Mouse (Mus musculus) testis, adult 2 months (tissue): ENCODE data around the gene Erich4.

Experiments used
- CTCF ChIP-seq: fragments of 200-500 bp; IDR thresholded peaks from 2 replicates; pipeline ENCODE4 v1.5.1; 2012; ENCODE audit warnings: low read depth, mild to moderate bottlenecking, inconsistent platforms, low read length, moderate library complexity; ENCODE audit not compliant: control insufficient read depth, insufficient read depth, insufficient replicate concordance
- POLR2A ChIP-seq: fragments of 200-500 bp; IDR thresholded peaks from 2 replicates; pipeline ENCODE4 v1.6.1; 2012; ENCODE audit warnings: low read depth, mild to moderate bottlenecking, inconsistent platforms, low read length, moderate library complexity; ENCODE audit not compliant: control insufficient read depth

DNA sequence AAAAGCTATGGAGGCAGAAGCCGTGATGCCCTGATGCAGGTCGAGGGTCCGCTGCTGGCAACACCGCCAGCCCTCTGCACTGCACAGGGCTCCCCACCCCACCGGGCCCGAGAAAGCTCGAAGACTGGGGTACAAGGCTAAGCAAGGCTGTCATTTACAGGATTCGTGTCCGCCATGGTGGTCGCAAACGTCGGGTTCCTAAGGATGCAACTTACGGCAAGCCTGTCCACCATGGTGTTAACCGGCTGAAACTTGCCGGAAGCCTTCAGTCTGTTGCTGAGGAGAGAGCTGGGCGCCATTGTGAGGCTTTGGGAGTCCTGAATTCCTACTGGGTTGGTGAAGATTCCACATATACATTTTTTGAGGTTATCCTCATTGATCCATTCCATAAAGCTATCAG is 14.3 kb downstream of the Erich4 start:
- no peak for TF ChIP-seq POLR2A
- no peak for TF ChIP-seq CTCF
